Mouse (Mus musculus) c-Kit-positive CD71-positive TER-119-negative erythroid progenitor cells, embryonic 14.5 days (primary cell): ENCODE results near the gene Pigz.
"Not testable (repeated sequence)": the region's sequence is repeated elsewhere in the genome, so short reads cannot be mapped to it uniquely, and the experiment has no call there.

Source experiments
- DNase-seq: peaks from one replicate; pipeline ENCODE4 v3.0.0-alpha.2; 2013; ENCODE audit warnings: low read depth

The Pigz gene

GRCm38 (mm10) chr16:31932255-31932654 is 1.4 kb upstream of the Pigz start:
- DNase-seq: no peak

- peak; percentile 76 for DNase-seq
These were observed 582 bp upstream of the Pigz start for GRCm38 (mm10) chr16:31932840-31933697.

DNA sequence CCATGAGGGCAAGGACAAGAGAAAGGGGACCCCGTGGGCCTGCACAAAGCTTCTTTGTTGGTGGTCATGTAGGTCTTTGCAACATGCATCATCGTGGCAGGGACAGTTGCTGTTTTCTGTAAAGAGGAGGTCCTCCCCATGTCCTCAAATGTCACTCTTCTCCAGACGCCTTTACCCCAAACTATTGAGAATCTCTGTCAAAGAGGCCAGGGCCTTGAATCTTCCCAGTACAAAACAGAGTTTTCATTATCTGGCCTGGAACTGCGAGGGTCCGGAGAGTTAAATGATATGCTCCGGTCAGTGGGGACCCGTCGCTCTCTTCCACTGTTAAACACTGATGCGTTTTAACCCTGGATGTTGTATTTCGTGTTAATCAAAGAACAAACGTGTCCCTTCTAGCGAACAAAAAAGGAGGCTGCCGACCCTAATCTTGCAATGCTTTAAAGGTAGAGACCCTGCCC is 929 bp downstream of the Pigz start:
- no peak for DNase-seq

DNA sequence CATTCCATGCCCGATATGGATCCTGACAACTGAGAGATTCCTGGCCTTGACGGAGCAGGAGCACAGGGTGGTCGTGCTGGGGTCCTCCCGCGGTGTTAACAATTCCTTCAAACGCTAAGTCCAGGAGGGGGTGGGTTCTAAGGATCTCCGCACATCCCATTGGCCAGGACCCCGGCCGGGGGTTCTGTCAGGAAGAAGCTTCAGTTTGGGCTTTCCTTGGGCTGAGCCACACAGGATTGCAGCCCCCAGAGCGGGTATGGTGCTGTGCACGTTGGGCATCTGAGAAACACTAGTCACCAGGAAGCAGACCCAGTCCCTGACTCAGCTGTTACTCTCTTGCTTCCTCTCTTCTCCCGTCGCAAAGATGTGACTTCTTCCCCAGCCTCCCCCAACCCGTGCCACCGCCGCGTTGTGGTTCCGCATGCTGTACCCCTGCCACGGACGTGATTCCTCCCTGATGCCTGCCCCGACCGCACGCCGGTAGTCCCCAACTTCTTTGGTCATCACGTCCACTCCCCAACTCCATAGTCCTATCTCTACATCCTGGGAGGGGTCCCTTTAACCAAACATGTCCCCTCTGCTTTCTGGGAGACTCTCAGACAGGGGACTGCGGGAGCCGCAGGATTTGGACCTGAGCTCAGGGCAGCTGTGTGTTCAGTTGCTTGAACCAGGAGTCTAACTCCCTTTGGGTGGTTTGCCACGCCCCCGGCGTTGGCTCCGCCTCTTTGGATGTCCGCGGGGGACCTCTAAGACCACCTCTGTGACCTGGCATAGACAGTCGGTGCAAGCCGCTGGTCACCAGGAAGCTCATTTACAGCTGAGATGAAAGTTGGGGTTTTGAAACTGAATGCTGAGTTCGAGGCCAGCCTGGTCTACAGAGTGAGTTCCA is 1.7 kb downstream of the Pigz start:
- DNase-seq: no peak

DNA sequence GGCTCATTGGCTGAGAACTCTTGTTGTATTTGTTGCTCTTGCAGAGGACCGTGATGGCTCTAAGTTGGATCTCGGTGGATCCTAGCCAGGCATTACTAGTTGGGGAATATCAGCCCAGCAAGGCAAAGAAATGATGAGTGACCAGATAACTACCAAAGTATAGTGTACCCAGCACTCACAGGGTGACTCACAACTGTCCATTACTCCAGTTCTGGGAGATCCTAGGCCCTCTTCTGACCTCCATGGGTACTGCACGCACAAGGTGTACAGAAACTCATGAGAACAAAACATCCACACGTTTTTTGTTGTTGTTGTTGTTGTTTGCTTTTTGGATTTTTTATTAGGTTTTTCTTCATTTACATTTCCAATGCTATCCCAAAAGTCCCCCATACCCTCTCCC is 2.9 kb downstream of the Pigz start:
- DNase-seq: no peak

- DNase-seq: no peak
These were observed 5.2 kb downstream of the Pigz start for GRCm38 (mm10) chr16:31938856-31939255.

DNA sequence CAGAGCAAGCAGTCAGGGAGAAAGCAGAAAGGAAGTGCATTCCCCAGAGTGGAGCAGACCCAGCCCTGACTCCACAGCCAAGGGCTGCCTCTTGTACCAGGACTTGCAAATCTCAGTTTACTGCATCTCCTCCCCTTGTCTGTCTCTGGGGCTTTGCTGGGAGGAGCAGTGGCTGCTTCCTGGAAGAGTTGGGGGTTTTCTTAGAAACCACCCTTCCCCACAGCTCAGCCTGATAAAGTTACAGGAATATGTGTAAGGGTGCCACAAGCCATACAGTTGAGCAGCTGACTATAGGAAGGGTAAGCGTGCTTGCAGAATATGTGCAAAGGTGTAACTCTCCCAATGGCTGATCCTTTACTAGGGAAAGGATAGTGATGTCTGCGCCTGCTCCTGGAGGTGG is 6.9 kb downstream of the Pigz start:
- DNase-seq: peak; percentile 56

DNA sequence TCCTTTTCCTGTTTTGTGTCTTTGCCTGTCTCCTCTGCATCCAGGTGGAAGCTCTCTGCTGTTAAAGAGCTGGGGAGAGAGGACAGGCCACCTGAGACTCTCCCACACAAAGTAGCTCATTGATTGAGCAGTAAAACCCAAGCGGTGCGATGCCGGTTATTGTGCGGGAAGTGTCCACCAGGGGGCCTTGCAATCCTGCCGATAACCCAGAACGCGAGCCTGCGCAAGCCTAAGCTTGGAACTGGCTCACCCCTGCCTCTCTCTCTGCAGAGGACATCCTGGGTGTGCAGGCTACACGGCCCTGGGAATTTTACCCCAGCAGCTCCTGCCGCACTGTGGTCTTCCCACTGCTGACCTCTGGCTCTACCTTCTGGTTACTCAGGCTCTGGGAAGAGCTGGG is 10.3 kb downstream of the Pigz start:
- peak; percentile 64 for DNase-seq

GRCm38 (mm10) chr16:31944698-31945255 is 11.1 kb downstream of the Pigz start:
- DNase-seq: no peak

GRCm38 (mm10) chr16:31945372-31945771 is 11.7 kb downstream of the Pigz start:
- DNase-seq: no peak

DNA sequence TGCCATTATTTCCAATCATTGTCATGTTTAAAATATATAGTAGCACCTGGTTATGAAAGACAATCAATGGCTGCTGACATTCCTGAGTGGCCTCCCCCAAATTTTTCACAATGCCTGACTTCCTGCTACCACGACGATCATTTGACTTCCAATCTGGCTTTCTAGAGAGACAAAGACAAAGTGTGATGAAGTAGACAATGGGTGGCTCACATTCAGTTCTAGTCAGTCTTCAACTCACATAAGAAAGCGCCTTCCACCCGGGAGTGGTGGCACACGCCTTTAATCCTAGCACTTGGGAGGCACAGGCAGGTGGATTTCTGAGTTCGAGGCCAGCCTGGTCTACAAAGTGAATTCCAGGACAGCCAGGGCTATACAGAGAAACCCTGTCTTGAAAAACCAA is 12.3 kb downstream of the Pigz start:
- DNase-seq: not testable (repeated sequence)

DNA sequence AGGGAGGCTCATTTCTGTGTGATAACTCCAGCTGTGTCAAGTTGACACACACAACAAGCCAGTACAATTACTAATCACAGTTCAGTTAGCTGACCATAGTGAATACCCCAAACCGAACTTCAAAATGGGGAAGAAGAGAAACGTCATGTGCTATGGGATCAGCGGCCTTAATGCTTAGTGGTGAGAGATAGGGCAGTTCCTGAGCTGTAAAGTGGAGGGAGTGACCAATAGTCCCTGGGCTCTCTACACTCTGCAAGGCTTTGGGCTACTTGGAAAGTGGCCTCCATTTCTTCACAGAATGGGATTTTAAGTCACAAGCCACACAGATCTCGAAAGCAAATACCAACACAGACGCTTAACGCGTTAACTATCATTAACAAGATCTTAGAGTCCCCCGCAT is 13.7 kb downstream of the Pigz start:
- DNase-seq: peak; percentile 21

DNA sequence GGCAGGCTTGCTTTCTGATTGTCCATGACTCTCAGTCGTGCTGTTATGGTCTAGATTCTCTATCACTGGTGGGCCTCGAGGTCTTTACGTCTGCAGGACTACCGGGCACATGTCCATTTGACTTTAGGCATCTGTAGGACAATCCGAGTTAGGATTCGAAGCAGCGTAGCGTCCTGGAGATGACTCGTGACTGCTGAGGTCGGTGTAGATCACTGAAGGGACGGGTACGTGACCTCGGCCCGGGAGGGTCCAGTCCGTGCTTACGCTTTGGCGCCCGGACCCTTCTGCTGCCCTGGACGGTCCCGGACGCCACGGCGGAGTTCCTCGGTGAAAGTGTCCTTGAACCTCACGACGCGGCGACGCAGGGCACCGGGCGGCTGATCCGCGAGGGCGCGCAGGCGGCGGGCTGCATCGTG is 14.3 kb downstream of the Pigz start:
- peak; percentile 22 for DNase-seq

GRCm38 (mm10) chr16:31948345-31948774 is 14.7 kb downstream of the Pigz start, which contains the start of the genes 0610012G03Rik and Ncbp2:
Gene 0610012G03Rik, minus strand, starts transcription at chr16:31948494.
Gene Ncbp2, plus strand, starts transcription at chr16:31948513.
- peak; percentile 90 for DNase-seq

DNA sequence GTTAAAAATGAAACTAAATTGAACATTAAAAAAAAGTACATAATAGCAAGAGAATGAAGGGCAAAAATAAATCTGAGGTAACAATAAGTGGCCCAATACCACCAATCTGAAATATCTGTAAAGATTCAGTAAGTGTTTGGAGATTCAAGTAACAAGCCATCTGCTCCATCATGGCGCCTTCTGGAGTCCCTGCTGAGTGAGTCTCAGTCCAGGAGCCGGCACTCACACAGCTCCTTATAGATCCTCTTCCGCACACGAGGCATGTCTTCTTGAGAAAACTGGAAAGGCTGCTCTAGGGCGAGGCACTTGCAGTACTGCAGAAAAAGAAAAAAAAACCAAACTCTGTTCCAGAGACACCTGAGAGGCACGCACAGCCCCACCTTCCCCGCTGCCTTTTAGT is 29.6 kb downstream of the Pigz start:
- no peak for DNase-seq

- no peak for DNase-seq
These were observed 41.6 kb downstream of the Pigz start for GRCm38 (mm10) chr16:31975258-31975657.

DNA sequence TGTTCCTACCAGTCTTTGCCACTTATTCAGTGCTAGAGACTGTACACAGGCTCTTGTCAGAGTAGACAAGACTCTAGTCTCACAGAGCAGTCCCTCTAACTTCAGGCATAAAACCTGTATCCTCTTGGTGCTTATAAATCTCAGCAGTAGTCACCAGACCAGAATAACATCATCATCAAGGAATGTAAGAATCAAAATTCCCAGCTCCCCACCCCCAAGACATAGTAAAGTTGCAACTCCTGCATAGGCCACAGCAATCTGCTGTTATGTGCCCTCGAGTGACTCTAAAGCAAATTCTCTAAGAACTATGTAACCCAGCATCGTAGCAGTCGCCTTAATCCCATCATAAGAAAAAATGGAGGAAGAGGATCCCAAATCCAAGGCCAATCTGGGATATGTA is 45.9 kb downstream of the Pigz start:
- no peak for DNase-seq

DNA sequence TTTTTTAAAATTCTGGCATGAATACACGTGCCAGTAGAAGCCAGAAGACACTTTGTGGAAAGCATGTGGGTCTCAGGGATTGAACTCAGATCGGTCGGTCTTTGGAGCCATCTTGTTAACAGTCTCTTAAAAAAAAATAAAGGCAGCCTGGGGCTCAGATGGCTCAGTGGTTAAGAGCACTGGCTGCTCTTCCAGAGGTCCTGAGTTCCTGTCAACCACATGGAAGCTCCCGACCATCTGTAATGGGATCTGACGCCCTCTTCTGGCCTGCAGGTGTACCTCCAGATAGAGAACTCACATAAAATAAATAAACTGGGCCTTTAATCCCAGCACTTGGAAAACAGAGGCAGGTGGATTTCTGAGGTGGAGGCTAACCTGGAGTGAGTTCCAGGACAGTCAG is 47.3 kb downstream of the Pigz start:
- DNase-seq: no peak

DNA sequence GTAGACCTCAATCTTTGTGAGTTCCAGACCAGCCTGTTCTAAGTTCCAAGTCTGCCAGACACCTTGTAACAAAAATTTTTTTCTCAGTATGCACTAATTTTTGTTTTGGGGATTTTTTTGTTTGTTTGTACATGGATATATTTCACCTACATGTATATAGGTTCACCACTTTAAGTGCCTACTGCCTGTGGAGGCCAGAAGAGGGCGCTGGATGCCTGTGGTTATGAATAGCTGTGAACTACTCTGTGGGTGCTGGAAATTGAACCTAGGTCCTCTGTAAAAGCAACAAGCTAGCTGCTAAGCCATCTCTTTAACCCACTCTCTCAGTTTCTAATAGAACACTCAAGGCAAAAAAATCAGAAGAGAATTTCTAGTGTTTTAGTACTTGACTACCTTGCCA is 58.4 kb downstream of the Pigz start:
- no peak for DNase-seq

DNA sequence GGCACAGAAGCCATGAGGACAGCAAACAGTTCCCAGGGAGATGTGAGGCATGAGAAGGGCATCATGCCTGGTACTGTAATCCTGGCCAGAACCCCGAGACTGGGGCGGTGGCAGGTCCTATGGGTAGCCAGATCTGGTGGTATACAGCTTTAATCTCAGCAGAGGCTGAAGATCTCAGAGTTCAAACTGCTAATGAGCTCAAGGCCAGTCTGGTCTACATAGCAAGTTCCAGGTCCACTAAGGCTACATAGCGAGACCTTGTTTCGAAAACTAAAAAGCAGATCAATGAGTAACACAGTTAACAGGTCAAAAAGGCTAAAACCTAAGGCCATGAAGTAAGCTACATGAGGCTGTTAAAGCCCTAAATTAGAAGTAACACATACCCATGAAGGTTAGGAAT is 59.5 kb downstream of the Pigz start:
- no peak for DNase-seq

- DNase-seq: no peak
These were observed 60.3 kb downstream of the Pigz start for GRCm38 (mm10) chr16:31993946-31994345.
